Mouse (Mus musculus): ENCODE measurements around the gene Pabpc4. TPM values are rescaled to one million over a fixed set of nuclear protein-coding genes. Genes with fewer than 3 reads are reported as not detected.
A peak's percentile ranks its signal among the peaks of the same experiment; 100 is the strongest.

Gene Pabpc4
- 151 and 154 TPM in 2 replicates for polyA plus RNA-seq (2011; ENCODE audit: insufficient read length, low read depth, missing spikeins)

- Histone ChIP-seq H3K4me1 (ENCODE audit: control insufficient read depth, insufficient read depth, low read length) (no peaks in the 10 kb centered on the region), H3K4me3 (ENCODE audit: insufficient read depth, low read length) (no peak within 1 kb of the TSS), H3K27ac (ENCODE audit: insufficient read depth, low read length) (no peak within 1 kb of the TSS)
- TF ChIP-seq POLR2A (IDR thresholded peaks at IDR 0.05; ENCODE audit: low read depth, low read length) (no peak), CTCF (IDR thresholded peaks at IDR 0.05; ENCODE audit: borderline replicate concordance, insufficient read depth, low read length) (no peak)
Measured at GRCm38 (mm10) chr4:123261721-123262401, at the start of gene Pabpc4. Pabpc4 (plus strand) TSS chr4:123262351.

- Histone ChIP-seq H3K4me1 (ENCODE audit: control insufficient read depth, insufficient read depth, low read length) (no peaks in the 10 kb centered on the region), H3K4me3 (ENCODE audit: insufficient read depth, low read length) (no peak overlapping the region), H3K27ac (ENCODE audit: insufficient read depth, low read length) (no peak overlapping the region)
- TF ChIP-seq CTCF (IDR thresholded peaks at IDR 0.05; ENCODE audit: borderline replicate concordance, insufficient read depth, low read length): no peak
Measured at GRCm38 (mm10) chr4:123213975-123214374, 48.2 kb upstream of the Pabpc4 start.

GRCm38 (mm10) chr4:123215367-123215766, 46.8 kb upstream of the Pabpc4 start:
- no peak for TF ChIP-seq CTCF (IDR thresholded peaks at IDR 0.05; ENCODE audit: borderline replicate concordance, insufficient read depth, low read length)
- TF ChIP-seq POLR2A (IDR thresholded peaks at IDR 0.05; ENCODE audit: low read depth, low read length): no peak
- Histone ChIP-seq H3K4me3 (ENCODE audit: insufficient read depth, low read length) (no peak overlapping the region), H3K4me1 (ENCODE audit: control insufficient read depth, insufficient read depth, low read length) (no peaks in the 10 kb centered on the region), H3K27ac (ENCODE audit: insufficient read depth, low read length) (no peak overlapping the region)

GRCm38 (mm10) chr4:123216782-123217181, 45.4 kb upstream of the Pabpc4 start:
- H3K4me1 ChIP-seq (ENCODE audit: control insufficient read depth, insufficient read depth, low read length): no peaks in the 10 kb centered on the region
- no peak overlapping the region for H3K4me3 ChIP-seq (ENCODE audit: insufficient read depth, low read length)
- H3K27ac ChIP-seq (ENCODE audit: insufficient read depth, low read length): no peak overlapping the region
- TF ChIP-seq CTCF (IDR thresholded peaks at IDR 0.05; ENCODE audit: borderline replicate concordance, insufficient read depth, low read length) (peak; percentile 53; the same call in 1 of the 2 replicates), POLR2A (IDR thresholded peaks at IDR 0.05; ENCODE audit: low read depth, low read length) (no peak)

GRCm38 (mm10) chr4:123219720-123220357, 42.3 kb upstream of the Pabpc4 start:
- no peaks in the 10 kb centered on the region for H3K4me1 ChIP-seq (ENCODE audit: control insufficient read depth, insufficient read depth, low read length)
- no peak for TF ChIP-seq POLR2A (IDR thresholded peaks at IDR 0.05; ENCODE audit: low read depth, low read length)
- peak; percentile 97 for TF ChIP-seq CTCF (IDR thresholded peaks at IDR 0.05; ENCODE audit: borderline replicate concordance, insufficient read depth, low read length)
- no peak overlapping the region for H3K4me3 ChIP-seq (ENCODE audit: insufficient read depth, low read length)
- H3K27ac ChIP-seq (ENCODE audit: insufficient read depth, low read length): no peak overlapping the region

- TF ChIP-seq CTCF (IDR thresholded peaks at IDR 0.05; ENCODE audit: borderline replicate concordance, insufficient read depth, low read length): no peak
- TF ChIP-seq POLR2A (IDR thresholded peaks at IDR 0.05; ENCODE audit: low read depth, low read length): no peak
- Histone ChIP-seq H3K4me1 (ENCODE audit: control insufficient read depth, insufficient read depth, low read length) (no peaks in the 10 kb centered on the region), H3K27ac (ENCODE audit: insufficient read depth, low read length) (no peak overlapping the region), H3K4me3 (ENCODE audit: insufficient read depth, low read length) (no peak overlapping the region)
Measured at GRCm38 (mm10) chr4:123220637-123221036, 41.5 kb upstream of the Pabpc4 start.

- H3K4me1 ChIP-seq (ENCODE audit: control insufficient read depth, insufficient read depth, low read length): peaks cover 2% of the 10 kb centered on the region; the same call in 1 of the 2 replicates
- TF ChIP-seq POLR2A (IDR thresholded peaks at IDR 0.05; ENCODE audit: low read depth, low read length) (no peak), CTCF (IDR thresholded peaks at IDR 0.05; ENCODE audit: borderline replicate concordance, insufficient read depth, low read length) (no peak)
- H3K4me3 ChIP-seq (ENCODE audit: insufficient read depth, low read length): no peak overlapping the region
- H3K27ac ChIP-seq (ENCODE audit: insufficient read depth, low read length): no peak overlapping the region
Measured at GRCm38 (mm10) chr4:123223309-123223708, 38.8 kb upstream of the Pabpc4 start.

GRCm38 (mm10) chr4:123225718-123226403, 36.3 kb upstream of the Pabpc4 start:
- Histone ChIP-seq H3K4me3 (ENCODE audit: insufficient read depth, low read length) (no peak overlapping the region), H3K4me1 (ENCODE audit: control insufficient read depth, insufficient read depth, low read length) (peaks cover 2% of the 10 kb centered on the region; the same call in 1 of the 2 replicates), H3K27ac (ENCODE audit: insufficient read depth, low read length) (no peak overlapping the region)
- TF ChIP-seq POLR2A (IDR thresholded peaks at IDR 0.05; ENCODE audit: low read depth, low read length) (no peak), CTCF (IDR thresholded peaks at IDR 0.05; ENCODE audit: borderline replicate concordance, insufficient read depth, low read length) (no peak)

GRCm38 (mm10) chr4:123227707-123228106, 34.4 kb upstream of the Pabpc4 start:
- TF ChIP-seq CTCF (IDR thresholded peaks at IDR 0.05; ENCODE audit: borderline replicate concordance, insufficient read depth, low read length) (no peak), POLR2A (IDR thresholded peaks at IDR 0.05; ENCODE audit: low read depth, low read length) (no peak)
- H3K4me3 ChIP-seq (ENCODE audit: insufficient read depth, low read length): no peak overlapping the region
- no peak overlapping the region for H3K27ac ChIP-seq (ENCODE audit: insufficient read depth, low read length)
- H3K4me1 ChIP-seq (ENCODE audit: control insufficient read depth, insufficient read depth, low read length): peaks cover 2% of the 10 kb centered on the region; the same call in 1 of the 2 replicates

Measured in embryonic fibroblast, embryonic 13.5 days (primary cell).